Mouse (Mus musculus): ENCODE data around the gene Ints11.

Gene Ints11

DNA sequence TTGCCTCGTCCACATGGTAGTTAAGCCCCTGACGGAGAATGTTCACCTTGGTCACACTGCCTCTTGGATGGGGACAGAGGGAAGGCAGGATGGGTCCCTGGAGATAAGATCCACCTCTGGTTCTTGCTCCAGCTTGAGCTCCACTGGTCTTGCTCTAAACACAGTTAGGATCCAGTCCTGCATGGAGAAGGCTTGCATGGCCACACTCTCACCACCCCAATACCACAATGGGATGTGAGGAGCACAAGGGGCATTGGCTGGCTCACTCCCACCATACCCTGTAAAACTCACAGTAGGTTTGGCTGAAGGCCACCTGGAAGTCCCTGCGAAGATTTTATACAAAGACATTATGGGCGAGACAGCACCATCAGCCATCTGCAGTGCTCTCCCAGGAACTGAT, 39.4 kb downstream of the Ints11 start:
- no peak for DNase-seq (ENCODE audit: low read depth, low spot score)

DNA sequence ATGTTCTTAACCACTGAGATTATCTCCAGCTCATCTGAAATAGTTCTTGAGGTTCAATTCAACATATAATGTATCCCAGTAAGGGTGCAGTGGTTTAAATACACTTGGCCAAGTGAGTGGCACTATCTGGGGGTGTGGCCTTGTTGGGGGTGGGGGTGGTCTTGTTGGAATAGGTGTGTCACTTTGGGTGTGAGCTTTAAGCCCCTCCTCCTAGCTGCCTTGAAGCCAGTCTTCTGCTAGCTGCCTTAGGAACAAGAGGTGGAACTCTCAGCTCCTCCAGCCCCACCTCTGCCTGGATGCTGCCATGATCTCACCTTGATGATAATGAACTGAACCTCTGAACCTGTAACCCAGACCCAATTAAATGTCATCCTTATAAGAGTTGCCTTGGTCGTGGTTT, 62.7 kb downstream of the Ints11 start:
- no peaks in the 10 kb centered on the region for H3K27me3 ChIP-seq (ENCODE audit: control insufficient read depth, insufficient read depth, low read length, poor library complexity, severe bottlenecking)
- no peaks in the 10 kb centered on the region for H3K36me3 ChIP-seq (ENCODE audit: control insufficient read depth, insufficient read depth, low read length, poor library complexity, severe bottlenecking)
- DNase-seq (ENCODE audit: low read depth, low spot score) = no peak

More for the DNA sequence above, 39.4 kb downstream of the Ints11 start:
- H3K36me3 ChIP-seq (ENCODE audit: control insufficient read depth, insufficient read depth, low read length, poor library complexity, severe bottlenecking) = no peaks in the 10 kb centered on the region; the same call in 1 of the 2 replicates
- no peaks in the 10 kb centered on the region for H3K27me3 ChIP-seq (ENCODE audit: control insufficient read depth, insufficient read depth, low read length, poor library complexity, severe bottlenecking)
